17 mouse cellular contexts compared by ENCODE assay signal in genomic region chr4:104120108-104120507, GRCm38 (mm10).
"Had no signal": no experiment of that assay in that cellular context is flagged by ENCODE, and none has a peak within 500 bp of the region (broad histone marks: within the 10 kb centered on the region; RNA-seq: fewer than 3 reads in every experiment).

No protein-coding gene starts in this region.

- ATAC-seq: liver, embryonic 12.5 days; liver, postnatal 0 days; lung, postnatal 0 days; midbrain, embryonic 13.5 days; midbrain, embryonic 15.5 days; midbrain, embryonic 16.5 days had no signal

- DNase-seq: left cerebral cortex, postnatal 4 days; liver; liver, embryonic 13.5 days; liver, postnatal 0 days; lung, adult 18-20 months; lung, adult 2 months; lung, embryonic 14.5 days; lung, postnatal 10 days; lung, postnatal 14 days; lung, postnatal 36 days; lung, postnatal 4 days; midbrain, embryonic 14.5 days had no signal
